8 mouse cellular contexts compared by ENCODE assay signal in genomic region chr10:128489785-128490184, GRCm38 (mm10). TPM values are rescaled to one million over a fixed set of nuclear protein-coding genes. Genes with fewer than 3 reads are reported as not detected.
DNase-seq lines count a peak whose midpoint lies in the region; ATAC-seq and TF ChIP-seq lines count a peak whose summit lies in the region.

No protein-coding gene starts in this region.

- peaks cover 68% of the 10 kb centered on the region for H3K36me3 ChIP-seq in heart, postnatal 0 days (replicated peaks; ENCODE audit: control insufficient read depth, insufficient read depth, low read length)
- peaks cover 48% of the 10 kb centered on the region for H3K36me3 ChIP-seq in midbrain, embryonic 16.5 days (ENCODE audit: control insufficient read depth, insufficient read depth, low read length)
- H3K36me3 ChIP-seq in midbrain, embryonic 14.5 days (ENCODE audit: control insufficient read depth, insufficient read depth, low read length), result peaks cover 70% of the 10 kb centered on the region
- peaks cover 59% of the 10 kb centered on the region for H3K36me3 ChIP-seq in hindbrain, embryonic 15.5 days
- peaks cover 34% of the 10 kb centered on the region for H3K36me3 ChIP-seq in stomach, postnatal 0 days (ENCODE audit: control insufficient read depth, insufficient read depth, low read length)

- peaks cover 25% of the 10 kb centered on the region for H3K4me1 ChIP-seq in heart, postnatal 0 days (ENCODE audit: control insufficient read depth, insufficient read depth)
- H3K4me1 ChIP-seq in midbrain, embryonic 16.5 days (ENCODE audit: control insufficient read depth, insufficient read depth, low read length), result peaks cover 24% of the 10 kb centered on the region
- H3K4me1 ChIP-seq in midbrain, embryonic 14.5 days (ENCODE audit: control insufficient read depth, insufficient read depth, low read length), result peaks cover 21% of the 10 kb centered on the region
- H3K4me1 ChIP-seq in hindbrain, embryonic 15.5 days (replicated peaks), result peaks cover 38% of the 10 kb centered on the region
- H3K4me1 ChIP-seq in stomach, postnatal 0 days (replicated peaks; ENCODE audit: control insufficient read depth, insufficient read depth), result peaks cover 4% of the 10 kb centered on the region; the same call in 1 of the 2 replicates

- H3K27ac ChIP-seq in heart, postnatal 0 days (ENCODE audit: low read depth), result peak overlapping the region; percentile 95
- H3K27ac ChIP-seq in midbrain, embryonic 16.5 days (ENCODE audit: low read length), result 0 out of 2 replicates have a peak overlapping the region, but pooled peaks have one; percentile 33
- H3K27ac ChIP-seq in midbrain, embryonic 14.5 days (replicated peaks; ENCODE audit: low read depth, low read length), result no peak overlapping the region
- H3K27ac ChIP-seq in hindbrain, embryonic 15.5 days (replicated peaks), result peak overlapping the region; percentile 49; the same call in 1 of the 2 replicates
- H3K27ac ChIP-seq in stomach, postnatal 0 days (replicated peaks), result peak overlapping the region; percentile 99

- no peaks in the 10 kb centered on the region for H3K9me3 ChIP-seq in heart, postnatal 0 days (replicated peaks; ENCODE audit: control insufficient read depth, low read length)
- no peaks in the 10 kb centered on the region for H3K9me3 ChIP-seq in midbrain, embryonic 16.5 days (replicated peaks; ENCODE audit: control insufficient read depth, low read length, poor library complexity, severe bottlenecking)
- H3K9me3 ChIP-seq in midbrain, embryonic 14.5 days (ENCODE audit: control insufficient read depth, low read length), result no peaks in the 10 kb centered on the region
- no peaks in the 10 kb centered on the region for H3K9me3 ChIP-seq in hindbrain, embryonic 15.5 days
- H3K9me3 ChIP-seq in stomach, postnatal 0 days (ENCODE audit: control insufficient read depth, low read length), result no peaks in the 10 kb centered on the region

- intact Hi-C loops in heart, postnatal 10 days (cut with DNase I), result loop anchor here (10.0 kb wide), 1 partner anchor 355 kb away; no protein-coding TSS in a partner anchor

- H3K4me3 ChIP-seq in heart, postnatal 0 days (ENCODE audit: low read depth, low read length), result no peak overlapping the region
- no peak overlapping the region for H3K4me3 ChIP-seq in midbrain, embryonic 16.5 days (ENCODE audit: low read depth, low read length)
- H3K4me3 ChIP-seq in midbrain, embryonic 14.5 days (replicated peaks; ENCODE audit: low read depth, low read length), result no peak overlapping the region
- 0 out of 2 replicates have a peak overlapping the region, but pooled peaks have one; percentile 6 for H3K4me3 ChIP-seq in hindbrain, embryonic 15.5 days
- peak overlapping the region; percentile 12; the same call in 1 of the 2 replicates for H3K4me3 ChIP-seq in stomach, postnatal 0 days (ENCODE audit: low read depth, low read length)

- no peak for ATAC-seq in heart, postnatal 0 days (ENCODE audit: insufficient read depth, low read depth)
- no peak for ATAC-seq in midbrain, embryonic 16.5 days
- no peak for ATAC-seq in midbrain, embryonic 14.5 days (ENCODE audit: low FRiP score, low TSS enrichment)
- ATAC-seq in hindbrain, embryonic 15.5 days (ENCODE audit: low FRiP score, low read depth), result no peak
- ATAC-seq in stomach, postnatal 0 days (ENCODE audit: low FRiP score, low TSS enrichment), result no peak

- WGBS in heart, postnatal 0 days, result 18% methylated on average over 4 of the region's 4 CpGs
- WGBS in midbrain, embryonic 16.5 days, result 44% methylated on average over 4 of the region's 4 CpGs
- 60% methylated on average over 4 of the region's 4 CpGs for WGBS in midbrain, embryonic 14.5 days
- 67% methylated on average over 4 of the region's 4 CpGs for WGBS in hindbrain, embryonic 15.5 days
- WGBS in stomach, postnatal 0 days, result 37% methylated on average over 4 of the region's 4 CpGs

- TF ChIP-seq EP300 in heart, postnatal 0 days (IDR thresholded peaks at IDR 0.05; ENCODE audit: low read depth), result no peak
- peak; percentile 23 for TF ChIP-seq EP300 in stomach, postnatal 0 days (optimal IDR thresholded peaks at IDR 0.05)

- H3K4me2 ChIP-seq in heart, postnatal 0 days (ENCODE audit: low read depth, low read length), result peak overlapping the region; percentile 13; the same call in 1 of the 2 replicates
- H3K4me2 ChIP-seq in midbrain, embryonic 16.5 days (ENCODE audit: low read length), result no peak overlapping the region
- no peak overlapping the region for H3K4me2 ChIP-seq in midbrain, embryonic 14.5 days (ENCODE audit: low read length)
- no peak overlapping the region for H3K4me2 ChIP-seq in hindbrain, embryonic 15.5 days
- H3K4me2 ChIP-seq in stomach, postnatal 0 days (replicated peaks; ENCODE audit: low read depth), result peak overlapping the region; percentile 31

- 0 out of 2 replicates have a peak overlapping the region, but pooled peaks have one; percentile 3 for H3K9ac ChIP-seq in heart, postnatal 0 days (replicated peaks; ENCODE audit: low read depth, low read length)
- no peak overlapping the region for H3K9ac ChIP-seq in midbrain, embryonic 16.5 days (ENCODE audit: low read depth, low read length)
- H3K9ac ChIP-seq in midbrain, embryonic 14.5 days (replicated peaks; ENCODE audit: low read length), result no peak overlapping the region
- H3K9ac ChIP-seq in hindbrain, embryonic 15.5 days, result no peak overlapping the region
- peak overlapping the region; percentile 43 for H3K9ac ChIP-seq in stomach, postnatal 0 days (ENCODE audit: low read length)

- DNase-seq in heart, postnatal 0 days (ENCODE audit: low spot score), result no peak
- no peak for DNase-seq in heart, postnatal 10 days
- DNase-seq in midbrain, embryonic 14.5 days, result no peak
- DNase-seq in stomach, postnatal 0 days (ENCODE audit: low spot score), result no peak
- no peak for DNase-seq in right cerebral cortex, postnatal 4 days
- no peak for DNase-seq in frontal cortex, postnatal 14 days (ENCODE audit: low spot score in 2 of 2)

- TF ChIP-seq CTCF in heart, postnatal 0 days (IDR thresholded peaks at IDR 0.05; ENCODE audit: low read depth), result no peak
- no peak for TF ChIP-seq CTCF in stomach, postnatal 0 days (IDR thresholded peaks at IDR 0.05; ENCODE audit: low read depth)

- H3K27me3 ChIP-seq in heart, postnatal 0 days (ENCODE audit: control insufficient read depth, insufficient read depth, low read length), result no peaks in the 10 kb centered on the region
- H3K27me3 ChIP-seq in midbrain, embryonic 16.5 days (ENCODE audit: control insufficient read depth, insufficient read depth, low read depth, low read length), result no peaks in the 10 kb centered on the region
- no peaks in the 10 kb centered on the region for H3K27me3 ChIP-seq in midbrain, embryonic 14.5 days (ENCODE audit: control insufficient read depth, insufficient read depth, low read length)
- H3K27me3 ChIP-seq in hindbrain, embryonic 15.5 days, result no peaks in the 10 kb centered on the region
- no peaks in the 10 kb centered on the region for H3K27me3 ChIP-seq in stomach, postnatal 0 days (ENCODE audit: control insufficient read depth, insufficient read depth, low read length)

RNA-seq across cellular contexts. Expression of gene Myl6, which starts 4.2 kb away (rescaled TPM):
- total RNA-seq in heart, postnatal 0 days (2014; rRNA removed; ENCODE audit: low replicate concordance), result 606 and 830 TPM in 2 replicates
- polyA plus RNA-seq in heart, postnatal 0 days (2015; fragmentation: Nextera tagmentation; extraction: Ambion mirVana), result 791 and 823 TPM in 2 replicates
- 100 to 1,000 TPM; 500 to 506 TPM for total RNA-seq in heart, postnatal 10 days (2021)
- polyA plus RNA-seq in midbrain, embryonic 16.5 days (2015; fragmentation: Nextera tagmentation; extraction: Ambion mirVana), result 852 and 855 TPM in 2 replicates
- 750 and 787 TPM in 2 replicates for polyA plus RNA-seq in midbrain, embryonic 14.5 days (2014; fragmentation: Nextera tagmentation; extraction: Ambion mirVana)
- polyA plus RNA-seq in hindbrain, embryonic 15.5 days (2015; fragmentation: Nextera tagmentation; extraction: Ambion mirVana), result 944 and 959 TPM in 2 replicates
- polyA plus RNA-seq in stomach, postnatal 0 days (2015; fragmentation: Nextera tagmentation; extraction: Ambion mirVana), result 2,935 and 3,187 TPM in 2 replicates

RNA-seq across cellular contexts. Expression of gene Myl6b, which starts 8.7 kb away (rescaled TPM):
- total RNA-seq in heart, postnatal 0 days (2014; rRNA removed; ENCODE audit: low replicate concordance), result 3.2 and 4.8 TPM in 2 replicates
- polyA plus RNA-seq in heart, postnatal 0 days (2015; fragmentation: Nextera tagmentation; extraction: Ambion mirVana), result 4.6 and 4.9 TPM in 2 replicates
- 1 to 10 TPM; 4.1 to 4.5 TPM for total RNA-seq in heart, postnatal 10 days (2021)
- polyA plus RNA-seq in midbrain, embryonic 16.5 days (2015; fragmentation: Nextera tagmentation; extraction: Ambion mirVana), result 5.3 and 6.4 TPM in 2 replicates
- polyA plus RNA-seq in midbrain, embryonic 14.5 days (2014; fragmentation: Nextera tagmentation; extraction: Ambion mirVana), result 5.3 and 6.8 TPM in 2 replicates
- 5.7 and 6.5 TPM in 2 replicates for polyA plus RNA-seq in hindbrain, embryonic 15.5 days (2015; fragmentation: Nextera tagmentation; extraction: Ambion mirVana)
- 2.2 and 2.6 TPM in 2 replicates for polyA plus RNA-seq in stomach, postnatal 0 days (2015; fragmentation: Nextera tagmentation; extraction: Ambion mirVana)

RNA-seq across cellular contexts. Expression of gene Smarcc2, which starts 30.7 kb away (rescaled TPM):
- total RNA-seq in heart, postnatal 0 days (2014; rRNA removed; ENCODE audit: low replicate concordance), result 40.8 and 42.1 TPM in 2 replicates
- polyA plus RNA-seq in heart, postnatal 0 days (2015; fragmentation: Nextera tagmentation; extraction: Ambion mirVana), result 31.9 and 32.9 TPM in 2 replicates
- 10 to 100 TPM; 83.6 to 95.9 TPM for total RNA-seq in heart, postnatal 10 days (2021)
- 185 and 195 TPM in 2 replicates for polyA plus RNA-seq in midbrain, embryonic 16.5 days (2015; fragmentation: Nextera tagmentation; extraction: Ambion mirVana)
- polyA plus RNA-seq in midbrain, embryonic 14.5 days (2014; fragmentation: Nextera tagmentation; extraction: Ambion mirVana), result 172 and 229 TPM in 2 replicates
- polyA plus RNA-seq in hindbrain, embryonic 15.5 days (2015; fragmentation: Nextera tagmentation; extraction: Ambion mirVana), result 167 and 177 TPM in 2 replicates
- 21.4 and 26.6 TPM in 2 replicates for polyA plus RNA-seq in stomach, postnatal 0 days (2015; fragmentation: Nextera tagmentation; extraction: Ambion mirVana)

RNA-seq across cellular contexts. Expression of gene Esyt1, which starts 35.9 kb away (rescaled TPM):
- total RNA-seq in heart, postnatal 0 days (2014; rRNA removed; ENCODE audit: low replicate concordance), result 38.2 and 41.5 TPM in 2 replicates
- polyA plus RNA-seq in heart, postnatal 0 days (2015; fragmentation: Nextera tagmentation; extraction: Ambion mirVana), result 12.6 and 13.0 TPM in 2 replicates
- 10 to 100 TPM; 28.5 to 29.9 TPM for total RNA-seq in heart, postnatal 10 days (2021)
- polyA plus RNA-seq in midbrain, embryonic 16.5 days (2015; fragmentation: Nextera tagmentation; extraction: Ambion mirVana), result 8.8 and 8.9 TPM in 2 replicates
- 6.0 and 10.9 TPM in 2 replicates for polyA plus RNA-seq in midbrain, embryonic 14.5 days (2014; fragmentation: Nextera tagmentation; extraction: Ambion mirVana)
- 14.2 and 14.8 TPM in 2 replicates for polyA plus RNA-seq in hindbrain, embryonic 15.5 days (2015; fragmentation: Nextera tagmentation; extraction: Ambion mirVana)
- polyA plus RNA-seq in stomach, postnatal 0 days (2015; fragmentation: Nextera tagmentation; extraction: Ambion mirVana), result 15.0 and 15.1 TPM in 2 replicates

RNA-seq across cellular contexts. Expression of gene Zc3h10, which starts 57.8 kb away (rescaled TPM):
- 13.8 and 24.4 TPM in 2 replicates for total RNA-seq in heart, postnatal 0 days (2014; rRNA removed; ENCODE audit: low replicate concordance)
- 6.1 and 8.1 TPM in 2 replicates for polyA plus RNA-seq in heart, postnatal 0 days (2015; fragmentation: Nextera tagmentation; extraction: Ambion mirVana)
- 10 to 100 TPM in 1 of 2 experiments, 1 to 10 TPM in 1; 9.8 to 10.1 TPM for total RNA-seq in heart, postnatal 10 days (2021)
- 17.8 and 19.7 TPM in 2 replicates for polyA plus RNA-seq in midbrain, embryonic 16.5 days (2015; fragmentation: Nextera tagmentation; extraction: Ambion mirVana)
- polyA plus RNA-seq in midbrain, embryonic 14.5 days (2014; fragmentation: Nextera tagmentation; extraction: Ambion mirVana), result 17.6 and 19.6 TPM in 2 replicates
- polyA plus RNA-seq in hindbrain, embryonic 15.5 days (2015; fragmentation: Nextera tagmentation; extraction: Ambion mirVana), result 18.2 and 20.0 TPM in 2 replicates
- 7.8 and 8.5 TPM in 2 replicates for polyA plus RNA-seq in stomach, postnatal 0 days (2015; fragmentation: Nextera tagmentation; extraction: Ambion mirVana)

Comparison
In these comparisons a context has a peak if more than half of its experiments do, and no peak if none do; other contexts are left out.
1. H3K4me2 ChIP-seq: peak in heart, postnatal 0 days (single experiment) and stomach, postnatal 0 days (single experiment); none in midbrain, embryonic 16.5 days (single experiment), midbrain, embryonic 14.5 days (single experiment) and hindbrain, embryonic 15.5 days (single experiment).
2. H3K4me3 ChIP-seq: peak in hindbrain, embryonic 15.5 days (single experiment) and stomach, postnatal 0 days (single experiment); none in heart, postnatal 0 days (single experiment), midbrain, embryonic 16.5 days (single experiment) and midbrain, embryonic 14.5 days (single experiment).
3. H3K9ac ChIP-seq: peak in heart, postnatal 0 days (single experiment) and stomach, postnatal 0 days (single experiment); none in midbrain, embryonic 16.5 days (single experiment), midbrain, embryonic 14.5 days (single experiment) and hindbrain, embryonic 15.5 days (single experiment).